Mouse (Mus musculus) neutrophil, adult 83 days (primary cell): ENCODE measurements around the gene Plcb2. TPM values are rescaled to one million over a fixed set of nuclear protein-coding genes. Genes with fewer than 3 reads are reported as not detected.

Experiments used
- total RNA-seq, 2 experiments: library from RNA; stranded (reverse); gene quantifications; one replicate each; pipeline ENCODE4 v1.2.4; 2023

Gene Plcb2
- 100 to 1,000 TPM; 163 to 171 TPM for total RNA-seq

DNA sequence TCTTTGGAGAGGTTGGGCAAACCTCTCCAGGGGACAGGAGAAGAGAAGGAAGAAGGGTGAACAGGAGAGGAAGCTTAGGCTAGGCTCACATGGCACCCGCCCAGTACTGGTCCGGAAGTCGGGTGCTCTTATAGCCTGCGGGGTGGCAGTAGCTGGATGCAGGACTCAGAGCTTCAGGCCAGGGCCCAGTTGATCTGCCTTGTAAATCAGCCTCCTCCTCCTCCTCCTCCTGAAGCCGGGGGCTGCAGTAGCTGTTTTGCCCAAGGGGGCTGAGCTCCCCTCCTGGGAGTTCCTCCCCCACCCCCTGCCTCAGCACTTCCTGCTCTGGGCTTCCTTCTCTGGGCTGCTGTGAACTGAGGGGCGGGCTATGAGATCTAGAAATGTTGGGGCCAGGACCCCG is at the start of gene Plcb2:
Plcb2 (minus strand) TSS at position 102 of the 400 bp plus-strand sequence.

DNA sequence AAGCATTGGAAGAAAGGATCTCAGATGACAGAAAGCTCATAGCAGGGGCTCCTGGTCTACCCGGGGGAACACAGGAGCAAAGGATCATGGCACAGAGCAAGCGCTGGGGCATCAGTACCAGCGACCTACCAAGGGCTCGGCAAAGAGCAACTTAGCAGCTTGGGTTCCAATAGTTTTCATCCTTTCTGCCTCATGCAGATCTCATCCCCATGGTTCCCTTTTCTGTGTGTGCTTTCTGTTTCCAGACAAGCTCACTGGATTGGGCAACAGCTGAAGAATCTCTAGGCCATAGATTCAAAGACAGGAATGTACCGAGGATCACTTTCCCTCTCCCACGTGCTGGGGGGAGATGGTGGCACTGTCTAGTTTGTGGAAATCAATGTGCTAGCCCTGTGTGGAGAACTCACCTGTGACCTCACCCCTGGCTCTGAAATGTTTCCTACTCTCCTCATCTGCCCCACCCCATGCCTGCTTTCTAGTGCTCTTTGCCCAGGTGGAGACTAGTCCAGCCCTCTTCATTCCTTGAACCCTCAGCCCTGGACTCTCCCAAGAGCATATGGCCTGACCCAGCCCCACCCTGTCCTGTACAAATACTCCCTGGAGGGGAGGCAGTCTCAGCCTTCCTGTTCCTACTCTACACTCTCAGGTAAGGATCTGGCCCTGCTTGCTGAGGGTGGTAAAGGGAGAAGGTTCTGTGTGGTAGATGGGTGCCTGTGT is 44.1 kb upstream of the Plcb2 start, which contains the start of gene Phgr1:
Phgr1 (plus strand) TSS at position 612 of the 717 bp plus-strand sequence.

DNA sequence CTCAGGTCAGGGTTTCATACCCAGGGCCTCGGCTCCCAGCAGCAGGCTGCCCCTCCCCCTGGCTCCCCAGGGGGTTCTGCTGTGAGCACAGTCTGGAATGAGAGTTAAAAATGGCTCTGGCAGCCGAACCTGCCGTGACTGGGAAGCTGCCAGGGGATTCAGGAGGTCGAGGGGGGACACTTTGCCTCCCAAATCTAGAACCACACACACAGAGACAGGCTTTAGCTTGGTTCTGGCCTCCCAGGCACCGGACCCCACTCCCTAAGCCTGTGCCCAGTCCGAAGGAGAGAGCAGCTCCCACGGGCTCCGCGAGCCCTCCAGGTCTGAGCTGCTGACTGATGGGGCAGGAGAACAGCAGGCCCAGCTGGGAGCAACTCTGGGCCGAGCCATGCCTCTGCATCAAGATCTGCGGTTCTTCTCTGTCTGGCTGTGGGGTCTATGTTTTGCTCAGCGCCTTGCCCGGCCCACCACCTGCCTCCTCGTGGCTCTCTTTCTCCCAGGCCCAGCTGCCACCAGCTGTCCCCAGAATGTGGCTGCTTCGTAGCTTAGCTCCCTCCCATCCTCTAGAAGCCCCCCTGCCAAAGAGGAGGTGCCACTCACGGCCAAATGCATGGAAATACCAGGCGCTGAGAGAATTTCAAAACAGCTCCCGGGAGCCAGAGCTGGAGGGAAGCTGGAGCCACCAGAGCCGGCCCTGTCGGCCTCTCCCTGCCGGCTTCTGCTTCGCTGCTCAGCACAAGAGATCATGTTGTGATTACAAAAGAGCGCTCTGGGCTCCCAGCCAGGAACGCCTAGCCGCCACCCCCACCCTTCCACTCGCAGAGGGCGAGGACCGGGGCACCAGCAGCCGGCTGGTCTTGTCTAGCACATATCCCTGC is 33.9 kb upstream of the Plcb2 start, which contains the start of gene Ccdc9b:
Ccdc9b (minus strand) TSS at position 756 of the 878 bp plus-strand sequence.

DNA sequence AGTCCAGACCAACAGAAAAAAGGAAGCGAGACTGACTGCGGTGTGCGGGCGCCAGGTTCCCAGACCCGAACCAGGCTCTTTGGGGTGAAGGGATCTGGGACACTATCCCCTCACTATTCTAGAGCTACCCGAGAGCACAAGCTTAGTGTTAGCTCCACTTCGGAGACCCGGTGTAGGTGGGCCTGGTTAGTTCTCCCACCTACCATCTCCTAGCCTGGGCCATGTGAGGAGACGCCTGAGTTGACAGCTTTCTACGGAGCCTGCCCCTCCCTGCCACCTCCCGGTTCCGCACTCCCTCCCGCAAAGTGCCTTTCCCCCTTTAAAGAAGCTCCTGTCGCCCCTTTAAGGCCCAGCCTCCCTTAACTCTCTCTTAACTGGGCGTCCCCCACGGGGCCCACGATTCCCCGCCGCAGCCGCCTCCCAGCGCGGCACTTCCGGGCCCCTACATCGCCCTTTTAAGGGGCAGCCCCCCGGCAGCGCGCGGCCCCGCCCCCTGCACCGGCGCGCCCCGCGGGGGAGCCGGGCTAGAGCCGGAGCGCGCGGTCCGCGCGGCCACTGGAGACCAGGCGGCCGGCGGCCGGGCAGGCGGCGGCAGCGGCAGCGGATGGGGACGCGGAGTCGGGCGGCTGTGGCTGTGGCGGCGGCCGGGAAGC is 17.1 kb upstream of the Plcb2 start, which contains the start of gene Inafm2:
Inafm2 (plus strand) TSS at position 527 of the 653 bp plus-strand sequence.

DNA sequence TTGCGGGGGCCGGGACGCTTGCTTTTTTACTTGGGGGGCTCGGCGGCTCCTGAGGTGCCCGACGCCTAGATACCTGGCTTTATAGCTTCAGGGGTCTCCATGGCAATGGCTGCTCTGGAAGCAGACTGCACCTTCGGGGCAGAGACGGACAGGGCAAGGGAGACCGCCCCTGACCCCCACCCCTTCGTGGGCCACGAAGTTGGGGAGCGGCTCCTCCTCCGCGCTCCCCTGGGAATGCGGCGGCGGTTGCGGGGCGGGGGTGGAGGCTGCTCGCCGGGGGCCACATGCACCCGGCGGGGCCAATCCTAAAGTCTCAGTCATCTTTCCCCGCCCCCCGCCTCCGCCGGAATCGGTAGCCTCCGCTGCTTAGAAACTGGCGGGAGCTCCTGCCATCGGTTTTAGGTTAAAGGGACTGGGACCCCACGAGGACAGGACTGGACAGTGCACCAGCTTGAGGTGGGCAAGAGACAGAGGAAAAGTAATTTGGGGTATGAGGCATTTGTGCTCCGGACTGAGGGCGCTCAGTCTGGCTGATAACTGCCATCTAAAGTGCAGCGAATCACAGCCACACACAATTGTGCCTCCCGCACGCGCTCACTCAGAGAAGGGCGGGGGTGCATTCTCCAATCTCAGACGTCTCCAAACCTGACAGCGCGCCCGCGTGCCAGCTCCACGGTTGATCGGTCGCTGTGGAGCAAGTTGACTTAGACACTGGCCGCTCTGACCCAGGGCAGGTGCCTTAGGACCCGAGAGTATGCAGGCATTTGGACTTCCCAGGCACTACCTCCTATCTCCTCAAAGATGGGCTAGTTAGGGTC is 24.1 kb downstream of the Plcb2 start, which contains the start of gene Ankrd63:
Ankrd63 (minus strand) TSS at position 51 of the 818 bp plus-strand sequence.

DNA sequence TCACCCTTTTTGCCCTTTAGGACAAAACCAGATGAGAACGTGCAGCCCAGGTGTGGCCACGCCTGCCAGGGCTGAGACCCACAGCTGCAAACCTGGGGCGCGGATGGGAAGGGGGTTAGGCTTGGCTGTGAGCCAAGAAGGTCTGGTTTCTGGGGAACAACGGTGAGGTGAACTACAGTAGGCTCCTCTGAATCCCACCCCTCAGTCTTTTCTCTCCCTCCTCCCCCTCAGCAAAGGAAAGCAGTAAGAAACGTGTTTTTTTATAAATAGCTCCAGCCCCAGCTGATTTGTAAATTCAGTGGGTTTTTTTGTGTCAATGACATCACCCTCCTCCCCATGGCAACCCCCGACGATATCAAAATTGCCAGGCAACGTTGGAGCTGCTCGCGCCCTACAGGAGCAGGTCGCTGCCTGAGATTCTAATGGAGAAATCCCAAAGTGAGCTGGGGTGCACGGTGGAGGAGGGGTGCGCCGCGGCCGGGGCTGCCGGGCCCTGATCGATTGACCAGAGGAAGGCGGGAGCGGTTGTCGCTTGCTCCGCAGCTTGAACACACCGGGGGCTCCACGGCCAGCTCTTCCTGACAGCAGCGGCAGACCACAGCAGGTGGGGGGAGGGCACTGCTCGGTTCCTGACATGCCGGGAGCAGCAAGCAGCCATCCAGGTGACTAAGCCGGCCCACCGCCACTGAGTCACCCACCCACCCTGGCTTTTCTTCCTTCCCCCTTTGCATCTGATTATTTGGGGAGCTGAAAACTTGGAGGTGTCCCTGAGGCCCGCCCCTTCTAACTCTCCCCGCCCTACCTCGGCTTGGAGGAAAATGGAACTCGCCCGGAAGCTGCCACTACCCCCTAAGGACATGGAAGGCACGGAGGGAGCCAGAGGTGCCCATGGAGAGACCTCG is 65.1 kb downstream of the Plcb2 start, which contains the start of gene Pak6:
Pak6 (plus strand) TSS at position 402 of the 902 bp plus-strand sequence.

Other genes starting within 250 kb of the Plcb2 start
- 10 to 100 TPM; 80.6 to 83.0 TPM for gene Srp14, start 248.7 kb downstream of the Plcb2 start, total RNA-seq
- gene Bmf, start 178.8 kb downstream of the Plcb2 start, total RNA-seq, result 10 to 100 TPM in 1 of 2 experiments, 1 to 10 TPM in 1; 8.5 to 13.5 TPM
- gene Bub1b, start 130.2 kb downstream of the Plcb2 start, total RNA-seq, result 10 to 100 TPM; 64.0 to 64.1 TPM
- not detected for gene Pak6, start 65.1 kb downstream of the Plcb2 start, total RNA-seq
- under 1 TPM; 0.70 to 0.93 TPM for gene Ankrd63, start 24.5 kb downstream of the Plcb2 start, total RNA-seq
- 10 to 100 TPM; 12.9 to 13.3 TPM for gene Inafm2, start 17.3 kb upstream of the Plcb2 start, total RNA-seq
- gene Ccdc9b, start 34.2 kb upstream of the Plcb2 start, total RNA-seq, result under 1 TPM; 0.20 to 0.33 TPM
- gene Phgr1, start 44.3 kb upstream of the Plcb2 start, total RNA-seq, result not detected
- under 1 TPM in 1 of 2 experiments, not detected in 1; 0.04 TPM for gene Disp2, start 51.3 kb upstream of the Plcb2 start, total RNA-seq
- gene Knstrn, start 85.6 kb upstream of the Plcb2 start, total RNA-seq, result 10 to 100 TPM; 53.2 to 58.7 TPM
- 10 to 100 TPM; 29.2 to 30.5 TPM for gene Ivd, start 133.5 kb upstream of the Plcb2 start, total RNA-seq
- gene Bahd1, start 171.9 kb upstream of the Plcb2 start, total RNA-seq, result 10 to 100 TPM in 1 of 2 experiments, 1 to 10 TPM in 1; 8.5 to 11.6 TPM
- 1 to 10 TPM; 3.4 TPM for gene Chst14, start 198.1 kb upstream of the Plcb2 start, total RNA-seq